Comparison of ENCODE assay signal across 8 mouse cellular contexts in genomic region chr9:44498421-44499355, GRCm38 (mm10). TPM values are rescaled to one million over a fixed set of nuclear protein-coding genes. Genes with fewer than 3 reads are reported as not detected.
DNase-seq lines count a peak whose midpoint lies in the region; ATAC-seq and TF ChIP-seq lines count a peak whose summit lies in the region.

No protein-coding gene starts in this region.

- 2% methylated on average over 58 of the region's 59 CpGs for WGBS in forebrain, postnatal 0 days
- under 1% methylated on average over 58 of the region's 59 CpGs for WGBS in hindbrain, embryonic 14.5 days
- WGBS in limb, embryonic 14.5 days, result under 1% methylated on average over 47 of the region's 59 CpGs
- WGBS in midbrain, embryonic 14.5 days, result 0% methylated on average over 58 of the region's 59 CpGs

- peak; percentile 68 for TF ChIP-seq CTCF in layer of hippocampus, adult 2 months (conservative IDR thresholded peaks at IDR 0.05)
- TF ChIP-seq CTCF in forebrain, postnatal 0 days (IDR thresholded peaks at IDR 0.05; ENCODE audit: low read depth), result peak; percentile 56

- peaks cover 24% of the 10 kb centered on the region for H3K36me3 ChIP-seq in forebrain, postnatal 0 days (ENCODE audit: insufficient read depth)
- H3K36me3 ChIP-seq in hindbrain, embryonic 14.5 days (replicated peaks; ENCODE audit: control insufficient read depth, insufficient read depth), result peaks cover 16% of the 10 kb centered on the region
- H3K36me3 ChIP-seq in limb, embryonic 14.5 days (ENCODE audit: control insufficient read depth, insufficient read depth, low read length), result peaks cover 33% of the 10 kb centered on the region
- H3K36me3 ChIP-seq in midbrain, embryonic 14.5 days (ENCODE audit: control insufficient read depth, insufficient read depth, low read length), result peaks cover 8% of the 10 kb centered on the region; the same call in 1 of the 2 replicates

- peak overlapping the region; percentile 61 for H3K9ac ChIP-seq in forebrain, postnatal 0 days
- peak overlapping the region; percentile 59 for H3K9ac ChIP-seq in hindbrain, embryonic 14.5 days
- peak overlapping the region; percentile 70 for H3K9ac ChIP-seq in limb, embryonic 14.5 days (ENCODE audit: low read depth, low read length, severe bottlenecking)
- peak overlapping the region; percentile 61 for H3K9ac ChIP-seq in midbrain, embryonic 14.5 days (replicated peaks; ENCODE audit: low read length)

- no peaks in the 10 kb centered on the region for H3K9me3 ChIP-seq in forebrain, postnatal 0 days (ENCODE audit: low read length)
- no peaks in the 10 kb centered on the region for H3K9me3 ChIP-seq in hindbrain, embryonic 14.5 days (ENCODE audit: control insufficient read depth, low read length)
- H3K9me3 ChIP-seq in limb, embryonic 14.5 days (ENCODE audit: control insufficient read depth, low read length), result no peaks in the 10 kb centered on the region
- no peaks in the 10 kb centered on the region for H3K9me3 ChIP-seq in midbrain, embryonic 14.5 days (ENCODE audit: control insufficient read depth, low read length)

- H3K4me3 ChIP-seq in layer of hippocampus, adult 2 months, result peak overlapping the region; percentile 45
- H3K4me3 ChIP-seq in brown adipose tissue, adult 24 weeks (ENCODE audit: insufficient read depth, low read depth, low read length), result peak overlapping the region; percentile 48
- H3K4me3 ChIP-seq in forebrain, postnatal 0 days (ENCODE audit: low read depth, low read length), result peak overlapping the region; percentile 40
- peak overlapping the region; percentile 32 for H3K4me3 ChIP-seq in hindbrain, embryonic 14.5 days (replicated peaks; ENCODE audit: low read length)
- H3K4me3 ChIP-seq in limb, embryonic 14.5 days (replicated peaks; ENCODE audit: low read length), result peak overlapping the region; percentile 45
- peak overlapping the region; percentile 34 for H3K4me3 ChIP-seq in midbrain, embryonic 14.5 days (replicated peaks; ENCODE audit: low read depth, low read length)

- H3K4me1 ChIP-seq in brown adipose tissue, adult 24 weeks (ENCODE audit: control insufficient read depth, insufficient read depth, insufficient read length, low read length), result peaks cover 33% of the 10 kb centered on the region
- H3K4me1 ChIP-seq in forebrain, postnatal 0 days (ENCODE audit: insufficient read depth), result peaks cover 31% of the 10 kb centered on the region
- H3K4me1 ChIP-seq in hindbrain, embryonic 14.5 days (replicated peaks; ENCODE audit: control insufficient read depth, insufficient read depth, low read length), result peaks cover 66% of the 10 kb centered on the region
- peaks cover 79% of the 10 kb centered on the region for H3K4me1 ChIP-seq in limb, embryonic 14.5 days (ENCODE audit: control insufficient read depth, insufficient read depth, low read length)
- peaks cover 57% of the 10 kb centered on the region for H3K4me1 ChIP-seq in midbrain, embryonic 14.5 days (ENCODE audit: control insufficient read depth, insufficient read depth, low read length)

- peak overlapping the region; percentile 89 for H3K27ac ChIP-seq in layer of hippocampus, adult 2 months
- H3K27ac ChIP-seq in brown adipose tissue, adult 24 weeks (replicated peaks; ENCODE audit: low read depth, low read length), result peak overlapping the region; percentile 64
- H3K27ac ChIP-seq in forebrain, postnatal 0 days (ENCODE audit: low read depth, low read length), result peak overlapping the region; percentile 85
- H3K27ac ChIP-seq in hindbrain, embryonic 14.5 days, result peak overlapping the region; percentile 83
- peak overlapping the region; percentile 97 for H3K27ac ChIP-seq in limb, embryonic 14.5 days (replicated peaks; ENCODE audit: low read depth, low read length)
- peak overlapping the region; percentile 89 for H3K27ac ChIP-seq in midbrain, embryonic 14.5 days (replicated peaks; ENCODE audit: low read depth, low read length)

- no peak for TF ChIP-seq POLR2A in limb, embryonic 14.5 days (IDR thresholded peaks at IDR 0.05; ENCODE audit: borderline replicate concordance, extremely low read depth, insufficient read depth, insufficient read length)

- H3K27me3 ChIP-seq in forebrain, postnatal 0 days (ENCODE audit: insufficient read depth, low read length), result no peaks in the 10 kb centered on the region
- H3K27me3 ChIP-seq in hindbrain, embryonic 14.5 days (ENCODE audit: control insufficient read depth, insufficient read depth, low read length), result no peaks in the 10 kb centered on the region
- no peaks in the 10 kb centered on the region for H3K27me3 ChIP-seq in limb, embryonic 14.5 days (ENCODE audit: control insufficient read depth, insufficient read depth, low read length)
- H3K27me3 ChIP-seq in midbrain, embryonic 14.5 days (ENCODE audit: control insufficient read depth, insufficient read depth, low read length), result no peaks in the 10 kb centered on the region

- peak overlapping the region; percentile 89 for H3K4me2 ChIP-seq in forebrain, postnatal 0 days (ENCODE audit: low read depth)
- H3K4me2 ChIP-seq in hindbrain, embryonic 14.5 days (replicated peaks), result peak overlapping the region; percentile 79
- H3K4me2 ChIP-seq in limb, embryonic 14.5 days (replicated peaks; ENCODE audit: low read depth, low read length, severe bottlenecking), result peak overlapping the region; percentile 91
- H3K4me2 ChIP-seq in midbrain, embryonic 14.5 days (ENCODE audit: low read length), result peak overlapping the region; percentile 82

- peak; percentile 80 for ATAC-seq in forebrain, postnatal 0 days
- ATAC-seq in hindbrain, embryonic 14.5 days (ENCODE audit: low FRiP score), result peak; percentile 79
- peak; percentile 83 for ATAC-seq in limb, embryonic 14.5 days (ENCODE audit: low FRiP score, low read depth)
- peak; percentile 78 for ATAC-seq in midbrain, embryonic 14.5 days (ENCODE audit: low FRiP score, low TSS enrichment)

- DNase-seq in layer of hippocampus, adult 2 months (ENCODE audit: low spot score in 2 of 2), result no peak
- DNase-seq in layer of hippocampus, postnatal 36 days, result no peak
- peak; percentile 76 for DNase-seq in forebrain, postnatal 0 days
- peak; percentile 55 for DNase-seq in hindbrain, embryonic 14.5 days (ENCODE audit: low spot score)
- DNase-seq in limb, embryonic 14.5 days (ENCODE audit: low spot score), result peak; percentile 85
- peak; percentile 82 for DNase-seq in midbrain, embryonic 14.5 days
- peak; percentile 87 for DNase-seq in testis, postnatal 10 days (ENCODE audit: low spot score)

RNA-seq across cellular contexts. Expression of gene Bcl9l, which starts 16.1 kb away (rescaled TPM):
- 10 to 100 TPM; 68.4 to 76.9 TPM for total RNA-seq in layer of hippocampus, adult 2 months (2021)
- 10 to 100 TPM; 70.9 to 75.7 TPM for total RNA-seq in layer of hippocampus, postnatal 36 days (2021)
- polyA plus RNA-seq in brown adipose tissue, adult 24 weeks (2012; ENCODE audit: insufficient read depth, insufficient read length, missing spikeins), result 19.2 and 24.4 TPM in 2 replicates
- total RNA-seq in forebrain, postnatal 0 days (2014; rRNA removed), result 29.2 and 38.7 TPM in 2 replicates
- polyA plus RNA-seq in forebrain, postnatal 0 days (2015; fragmentation: Nextera tagmentation; extraction: Ambion mirVana), result 9.3 and 13.0 TPM in 2 replicates
- 11.6 and 13.5 TPM in 2 replicates for polyA plus RNA-seq in hindbrain, embryonic 14.5 days (2014; fragmentation: Nextera tagmentation; extraction: Ambion mirVana)
- polyA plus RNA-seq in limb, embryonic 14.5 days (2012; rRNA removed), result 41.2 and 53.7 TPM in 2 replicates
- 20.5 and 22.7 TPM in 2 replicates for polyA plus RNA-seq in limb, embryonic 14.5 days (2014; fragmentation: Nextera tagmentation; extraction: Ambion mirVana)
- polyA plus RNA-seq in midbrain, embryonic 14.5 days (2014; fragmentation: Nextera tagmentation; extraction: Ambion mirVana), result 12.6 and 14.9 TPM in 2 replicates

RNA-seq across cellular contexts. Expression of gene Upk2, which starts 43.9 kb away (rescaled TPM):
- not detected for total RNA-seq in layer of hippocampus, adult 2 months (2021)
- not detected for total RNA-seq in layer of hippocampus, postnatal 36 days (2021)
- not detected in 2 replicates for polyA plus RNA-seq in brown adipose tissue, adult 24 weeks (2012; ENCODE audit: insufficient read depth, insufficient read length, missing spikeins)
- not detected in 2 replicates for total RNA-seq in forebrain, postnatal 0 days (2014; rRNA removed)
- polyA plus RNA-seq in forebrain, postnatal 0 days (2015; fragmentation: Nextera tagmentation; extraction: Ambion mirVana), result not detected in 2 replicates
- not detected in 2 replicates for polyA plus RNA-seq in hindbrain, embryonic 14.5 days (2014; fragmentation: Nextera tagmentation; extraction: Ambion mirVana)
- 0.33 and 0.91 TPM in 2 replicates for polyA plus RNA-seq in limb, embryonic 14.5 days (2012; rRNA removed)
- polyA plus RNA-seq in limb, embryonic 14.5 days (2014; fragmentation: Nextera tagmentation; extraction: Ambion mirVana), result 0.40 TPM in 1 of 2 replicates, not detected in the other
- polyA plus RNA-seq in midbrain, embryonic 14.5 days (2014; fragmentation: Nextera tagmentation; extraction: Ambion mirVana), result not detected in 2 replicates

RNA-seq across cellular contexts. Expression of gene Foxr1, which starts 57.8 kb away (rescaled TPM):
- not detected for total RNA-seq in layer of hippocampus, adult 2 months (2021)
- not detected for total RNA-seq in layer of hippocampus, postnatal 36 days (2021)
- not detected in 2 replicates for polyA plus RNA-seq in brown adipose tissue, adult 24 weeks (2012; ENCODE audit: insufficient read depth, insufficient read length, missing spikeins)
- not detected in 2 replicates for total RNA-seq in forebrain, postnatal 0 days (2014; rRNA removed)
- polyA plus RNA-seq in forebrain, postnatal 0 days (2015; fragmentation: Nextera tagmentation; extraction: Ambion mirVana), result not detected in 2 replicates
- polyA plus RNA-seq in hindbrain, embryonic 14.5 days (2014; fragmentation: Nextera tagmentation; extraction: Ambion mirVana), result not detected in 2 replicates
- polyA plus RNA-seq in limb, embryonic 14.5 days (2012; rRNA removed), result not detected in 2 replicates
- not detected in 2 replicates for polyA plus RNA-seq in limb, embryonic 14.5 days (2014; fragmentation: Nextera tagmentation; extraction: Ambion mirVana)
- not detected in 2 replicates for polyA plus RNA-seq in midbrain, embryonic 14.5 days (2014; fragmentation: Nextera tagmentation; extraction: Ambion mirVana)

Comparison
In these comparisons a context has a peak if more than half of its experiments do, and no peak if none do; other contexts are left out.
1. DNase-seq: peak in forebrain, postnatal 0 days (single experiment), hindbrain, embryonic 14.5 days (single experiment), limb, embryonic 14.5 days (single experiment), midbrain, embryonic 14.5 days (single experiment) and testis, postnatal 10 days (single experiment); none in layer of hippocampus, adult 2 months (0 of 2) and layer of hippocampus, postnatal 36 days (0 of 2).
2. Peak in every context shown above with its lines, with median percentiles within 50 percentile points of each other: H3K27ac ChIP-seq, H3K4me3 ChIP-seq, ATAC-seq, H3K4me2 ChIP-seq and H3K9ac ChIP-seq.